Comparison of ENCODE assay signal across 8 mouse cellular contexts in the genomic region with DNA sequence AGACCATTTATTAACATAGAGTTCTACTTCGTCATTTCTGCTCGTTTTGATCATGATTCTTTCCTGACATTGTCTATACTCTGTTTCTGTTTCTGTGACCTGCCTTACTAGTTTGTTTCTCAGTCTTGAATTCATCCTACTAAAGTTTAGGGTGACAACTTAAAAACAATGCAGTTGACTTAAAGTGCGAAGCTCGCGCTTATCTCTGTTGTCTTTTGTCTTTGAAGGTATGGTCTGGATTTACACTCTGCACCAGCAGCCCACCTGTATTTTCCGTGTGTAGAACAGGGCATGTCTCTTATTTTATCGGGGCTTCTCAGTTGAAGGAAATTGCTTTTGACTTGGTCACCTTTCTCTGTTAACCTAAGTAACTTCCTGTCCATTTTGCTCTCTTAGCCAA. TPM values are rescaled to one million over a fixed set of nuclear protein-coding genes. Genes with fewer than 3 reads are reported as not detected.
DNase-seq lines count a peak whose midpoint lies in the region; ATAC-seq and TF ChIP-seq lines count a peak whose summit lies in the region.

No protein-coding gene starts in this region.

- peaks cover 5% of the 10 kb centered on the region; the same call in 1 of the 2 replicates for H3K36me3 ChIP-seq in heart, embryonic 16.5 days (ENCODE audit: control insufficient read depth, insufficient read depth)
- H3K36me3 ChIP-seq in MEL (ENCODE audit: control insufficient read depth in 1 of 2, insufficient read depth in 2 of 2, low read length in 2 of 2), result peaks cover 0 to 11% of the 10 kb centered on the region in 2 experiments; a peak in 2 of 4 replicates
- H3K36me3 ChIP-seq in forebrain, postnatal 0 days (ENCODE audit: insufficient read depth), result peaks cover 7% of the 10 kb centered on the region; the same call in 1 of the 2 replicates
- H3K36me3 ChIP-seq in liver, postnatal 0 days (replicated peaks; ENCODE audit: insufficient read depth, low read length), result 0 out of 2 replicates have a peak, but pooled peaks cover 5% of the 10 kb centered on the region

- peak overlapping the region; percentile 89 for H3K4me3 ChIP-seq in heart, embryonic 16.5 days (ENCODE audit: low read length)
- peak overlapping the region; percentile 59 to 67 for H3K4me3 ChIP-seq in MEL (ENCODE audit: control insufficient read depth in 1 of 2, insufficient read depth in 1 of 2, low read depth in 2 of 2, low read length in 2 of 2)
- H3K4me3 ChIP-seq in forebrain, postnatal 0 days (ENCODE audit: low read depth, low read length), result peak overlapping the region; percentile 59
- peak overlapping the region; percentile 97 for H3K4me3 ChIP-seq in liver, postnatal 0 days (ENCODE audit: low read depth, low read length)

- H3K4me2 ChIP-seq in heart, embryonic 16.5 days (ENCODE audit: low read depth, low read length), result peak overlapping the region; percentile 83
- H3K4me2 ChIP-seq in forebrain, postnatal 0 days (ENCODE audit: low read depth), result peak overlapping the region; percentile 88
- H3K4me2 ChIP-seq in liver, postnatal 0 days (ENCODE audit: low read depth, low read length), result peak overlapping the region; percentile 98

- no peak for TF ChIP-seq POLR2A in MEL (IDR thresholded peaks at IDR 0.05; ENCODE audit: control insufficient read depth in 1 of 2, insufficient read depth in 1 of 2, low read depth in 1 of 2, low read length in 2 of 2, poor library complexity in 1 of 2)

- no peaks in the 10 kb centered on the region for H3K27me3 ChIP-seq in heart, embryonic 16.5 days (ENCODE audit: control insufficient read depth, insufficient read depth, low read length)
- H3K27me3 ChIP-seq in MEL (ENCODE audit: control insufficient read depth in 1 of 2, insufficient read depth in 2 of 2, low read length in 2 of 2), result no peaks in the 10 kb centered on the region
- no peaks in the 10 kb centered on the region for H3K27me3 ChIP-seq in forebrain, postnatal 0 days (ENCODE audit: insufficient read depth, low read length)
- no peaks in the 10 kb centered on the region for H3K27me3 ChIP-seq in liver, postnatal 0 days (ENCODE audit: insufficient read depth, low read length)

- peaks cover 54% of the 10 kb centered on the region for H3K79me2 ChIP-seq in MEL (ENCODE audit: control insufficient read depth, insufficient read depth, low read length, poor library complexity)

- TF ChIP-seq CTCF in MEL (IDR thresholded peaks at IDR 0.05 in 2 of 3, conservative IDR thresholded peaks at IDR 0.05 in 1 of 3; ENCODE audit: control insufficient read depth in 1 of 3, insufficient read depth in 1 of 3, low read depth in 2 of 3, low read length in 3 of 3, poor library complexity in 1 of 3, severe bottlenecking in 1 of 3), result no peak
- no peak for TF ChIP-seq CTCF in forebrain, postnatal 0 days (IDR thresholded peaks at IDR 0.05; ENCODE audit: low read depth)
- no peak for TF ChIP-seq CTCF in liver, postnatal 0 days (IDR thresholded peaks at IDR 0.05; ENCODE audit: low read depth)

- H3K9me3 ChIP-seq in heart, embryonic 16.5 days (replicated peaks; ENCODE audit: control insufficient read depth, low read length), result no peaks in the 10 kb centered on the region
- H3K9me3 ChIP-seq in MEL (replicated peaks; ENCODE audit: insufficient read depth, low read length), result no peaks in the 10 kb centered on the region
- H3K9me3 ChIP-seq in forebrain, postnatal 0 days (ENCODE audit: low read length), result no peaks in the 10 kb centered on the region
- no peaks in the 10 kb centered on the region for H3K9me3 ChIP-seq in liver, postnatal 0 days (ENCODE audit: low read length)

- no peak for DNase-seq in heart, postnatal 10 days
- peak; percentile 53 for DNase-seq in MEL (ENCODE audit: low read depth, low spot score)
- no peak for DNase-seq in forebrain, postnatal 0 days
- no peak for DNase-seq in liver, postnatal 0 days
- no peak for DNase-seq in frontal cortex, postnatal 14 days (ENCODE audit: low spot score in 2 of 2)
- DNase-seq in c-Kit-positive CD71-positive TER-119-positive erythroid progenitor cells, embryonic 14.5 days (ENCODE audit: low spot score), result no peak
- no peak for DNase-seq in urinary bladder, postnatal 4 days (ENCODE audit: low spot score in 2 of 2)

- H3K4me1 ChIP-seq in heart, embryonic 16.5 days (ENCODE audit: control insufficient read depth, insufficient read depth, low read length), result peaks cover 18% of the 10 kb centered on the region
- peaks cover 3 to 23% of the 10 kb centered on the region in 2 experiments for H3K4me1 ChIP-seq in MEL (ENCODE audit: control insufficient read depth in 1 of 2, insufficient read depth in 2 of 2, low read length in 2 of 2)
- H3K4me1 ChIP-seq in forebrain, postnatal 0 days (ENCODE audit: insufficient read depth), result 0 out of 2 replicates have a peak, but pooled peaks cover 5% of the 10 kb centered on the region
- peaks cover 31% of the 10 kb centered on the region for H3K4me1 ChIP-seq in liver, postnatal 0 days (ENCODE audit: insufficient read depth)

- under 1% methylated on average over 7 of the region's 7 CpGs for WGBS in heart, embryonic 16.5 days
- WGBS in forebrain, postnatal 0 days, result under 1% methylated on average over 7 of the region's 7 CpGs
- WGBS in liver, postnatal 0 days (ENCODE audit: insufficient replicate concordance), result under 1% methylated on average over 7 of the region's 7 CpGs

- peak overlapping the region; percentile 100 for H3K9ac ChIP-seq in heart, embryonic 16.5 days (ENCODE audit: low read length)
- H3K9ac ChIP-seq in MEL (ENCODE audit: control insufficient read depth, low read depth, low read length, poor library complexity, severe bottlenecking), result peak overlapping the region; percentile 91
- peak overlapping the region; percentile 87 for H3K9ac ChIP-seq in forebrain, postnatal 0 days
- peak overlapping the region; percentile 93 for H3K9ac ChIP-seq in liver, postnatal 0 days (replicated peaks)

- H3K27ac ChIP-seq in heart, embryonic 16.5 days (ENCODE audit: low read length), result peak overlapping the region; percentile 100
- H3K27ac ChIP-seq in MEL (ENCODE audit: control insufficient read depth, low read depth, low read length), result peak overlapping the region; percentile 84
- peak overlapping the region; percentile 100 for H3K27ac ChIP-seq in forebrain, postnatal 0 days (ENCODE audit: low read depth, low read length)
- peak overlapping the region; percentile 100 for H3K27ac ChIP-seq in liver, postnatal 0 days (ENCODE audit: low read depth)

- no peak for TF ChIP-seq RAD21 in MEL (IDR thresholded peaks at IDR 0.05; ENCODE audit: low read depth, low read length)

- intact Hi-C loops in heart, postnatal 10 days (cut with DNase I), result loop anchor here (10.0 kb wide), 2 partner anchors 438 to 482 kb away; partner anchors contain the start of genes Agpat1, Hnrnpm and Rnf5

- ATAC-seq in heart, embryonic 16.5 days (replicated peaks; ENCODE audit: extremely low read depth, insufficient read depth, low FRiP score), result no peak
- ATAC-seq in forebrain, postnatal 0 days, result no peak
- no peak for ATAC-seq in liver, postnatal 0 days

- TF ChIP-seq EP300 in MEL (IDR thresholded peaks at IDR 0.05; ENCODE audit: low read depth in 1 of 2, low read length in 2 of 2), result no peak
- TF ChIP-seq EP300 in liver, postnatal 0 days (IDR thresholded peaks at IDR 0.05; ENCODE audit: low read depth), result no peak

RNA-seq across cellular contexts. Expression of gene Brd2, which starts 0.7 kb away (rescaled TPM):
- polyA plus RNA-seq in heart, embryonic 16.5 days (2015; fragmentation: Nextera tagmentation; extraction: Ambion mirVana), result 69.4 and 71.9 TPM in 2 replicates
- total RNA-seq in heart, postnatal 10 days (2021), result 100 to 1,000 TPM; 113 to 119 TPM
- total RNA-seq in MEL (2012; rRNA removed), result 97.2 and 99.5 TPM in 2 replicates
- 100 to 1,000 TPM; 189 to 252 TPM for polyA plus RNA-seq in MEL (2012; ENCODE audit: insufficient read depth in 1 of 2, insufficient read length in 2 of 2, low read depth in 1 of 2, low replicate concordance in 2 of 2, missing spikeins in 1 of 2)
- total RNA-seq in forebrain, postnatal 0 days (2014; rRNA removed), result 191 and 219 TPM in 2 replicates
- polyA plus RNA-seq in forebrain, postnatal 0 days (2015; fragmentation: Nextera tagmentation; extraction: Ambion mirVana), result 122 and 129 TPM in 2 replicates
- 29.2 and 32.5 TPM in 2 replicates for polyA plus RNA-seq in liver, postnatal 0 days (2015; fragmentation: Nextera tagmentation; extraction: Ambion mirVana)

RNA-seq across cellular contexts. Expression of gene H2-DMa, which starts 3.8 kb away (rescaled TPM):
- 10.9 and 13.8 TPM in 2 replicates for polyA plus RNA-seq in heart, embryonic 16.5 days (2015; fragmentation: Nextera tagmentation; extraction: Ambion mirVana)
- 1 to 10 TPM; 4.1 to 4.5 TPM for total RNA-seq in heart, postnatal 10 days (2021)
- total RNA-seq in MEL (2012; rRNA removed), result 26.1 and 38.3 TPM in 2 replicates
- 10 to 100 TPM in 1 of 2 experiments, not detected in 1; 38.7 TPM for polyA plus RNA-seq in MEL (2012; ENCODE audit: insufficient read depth in 1 of 2, insufficient read length in 2 of 2, low read depth in 1 of 2, low replicate concordance in 2 of 2, missing spikeins in 1 of 2)
- 21.5 and 25.7 TPM in 2 replicates for total RNA-seq in forebrain, postnatal 0 days (2014; rRNA removed)
- polyA plus RNA-seq in forebrain, postnatal 0 days (2015; fragmentation: Nextera tagmentation; extraction: Ambion mirVana), result 19.2 and 23.5 TPM in 2 replicates
- 9.7 and 11.9 TPM in 2 replicates for polyA plus RNA-seq in liver, postnatal 0 days (2015; fragmentation: Nextera tagmentation; extraction: Ambion mirVana)

RNA-seq across cellular contexts. Expression of gene H2-DMb2, which starts 20.0 kb away (rescaled TPM):
- polyA plus RNA-seq in heart, embryonic 16.5 days (2015; fragmentation: Nextera tagmentation; extraction: Ambion mirVana), result 2.5 and 6.1 TPM in 2 replicates
- 1 to 10 TPM in 1 of 2 experiments, under 1 TPM in 1; 0.98 to 1.1 TPM for total RNA-seq in heart, postnatal 10 days (2021)
- 0.77 and 0.82 TPM in 2 replicates for total RNA-seq in MEL (2012; rRNA removed)
- polyA plus RNA-seq in MEL (2012; ENCODE audit: insufficient read depth in 1 of 2, insufficient read length in 2 of 2, low read depth in 1 of 2, low replicate concordance in 2 of 2, missing spikeins in 1 of 2), result 1 to 10 TPM in 1 of 2 experiments, not detected in 1; 1.5 TPM
- 2.2 and 2.4 TPM in 2 replicates for total RNA-seq in forebrain, postnatal 0 days (2014; rRNA removed)
- 0.72 and 1.0 TPM in 2 replicates for polyA plus RNA-seq in forebrain, postnatal 0 days (2015; fragmentation: Nextera tagmentation; extraction: Ambion mirVana)
- 1.9 and 2.1 TPM in 2 replicates for polyA plus RNA-seq in liver, postnatal 0 days (2015; fragmentation: Nextera tagmentation; extraction: Ambion mirVana)

RNA-seq across cellular contexts. Expression of gene H2-DMb1, which starts 29.8 kb away (rescaled TPM):
- polyA plus RNA-seq in heart, embryonic 16.5 days (2015; fragmentation: Nextera tagmentation; extraction: Ambion mirVana), result 2.3 and 4.0 TPM in 2 replicates
- total RNA-seq in heart, postnatal 10 days (2021), result under 1 TPM; 0.72 to 0.89 TPM
- total RNA-seq in MEL (2012; rRNA removed), result not detected in 2 replicates
- polyA plus RNA-seq in MEL (2012; ENCODE audit: insufficient read depth in 1 of 2, insufficient read length in 2 of 2, low read depth in 1 of 2, low replicate concordance in 2 of 2, missing spikeins in 1 of 2), result under 1 TPM in 1 of 2 experiments, not detected in 1; 0.67 TPM
- total RNA-seq in forebrain, postnatal 0 days (2014; rRNA removed), result 0.62 and 2.8 TPM in 2 replicates
- polyA plus RNA-seq in forebrain, postnatal 0 days (2015; fragmentation: Nextera tagmentation; extraction: Ambion mirVana), result 1.5 and 1.7 TPM in 2 replicates
- 3.9 and 4.0 TPM in 2 replicates for polyA plus RNA-seq in liver, postnatal 0 days (2015; fragmentation: Nextera tagmentation; extraction: Ambion mirVana)

RNA-seq across cellular contexts. Expression of gene H2-Oa, which starts 31.0 kb away (rescaled TPM):
- polyA plus RNA-seq in heart, embryonic 16.5 days (2015; fragmentation: Nextera tagmentation; extraction: Ambion mirVana), result 0.97 and 3.1 TPM in 2 replicates
- total RNA-seq in heart, postnatal 10 days (2021), result under 1 TPM in 1 of 2 experiments, not detected in 1; 0.31 TPM
- 2.2 and 2.6 TPM in 2 replicates for total RNA-seq in MEL (2012; rRNA removed)
- 1 to 10 TPM in 1 of 2 experiments, not detected in 1; 3.9 TPM for polyA plus RNA-seq in MEL (2012; ENCODE audit: insufficient read depth in 1 of 2, insufficient read length in 2 of 2, low read depth in 1 of 2, low replicate concordance in 2 of 2, missing spikeins in 1 of 2)
- total RNA-seq in forebrain, postnatal 0 days (2014; rRNA removed), result not detected in 2 replicates
- 0.13 TPM in 1 of 2 replicates, not detected in the other for polyA plus RNA-seq in forebrain, postnatal 0 days (2015; fragmentation: Nextera tagmentation; extraction: Ambion mirVana)
- 0.72 and 0.85 TPM in 2 replicates for polyA plus RNA-seq in liver, postnatal 0 days (2015; fragmentation: Nextera tagmentation; extraction: Ambion mirVana)
